Comparison of ENCODE assay signal across 36 mouse cellular contexts in genomic region chr8:122359111-122359775, GRCm38 (mm10). TPM values are rescaled to one million over a fixed set of nuclear protein-coding genes. Genes with fewer than 3 reads are reported as not detected.
DNase-seq lines count a peak whose midpoint lies in the region; ATAC-seq and TF ChIP-seq lines count a peak whose summit lies in the region.
"Had no signal": no experiment of that assay in that cellular context is flagged by ENCODE, and none has a peak within 500 bp of the region (broad histone marks: within the 10 kb centered on the region; RNA-seq: fewer than 3 reads in every experiment).

No protein-coding gene starts in this region.

- H3K4me1 ChIP-seq in midbrain, embryonic 11.5 days (ENCODE audit: control insufficient read depth, insufficient read depth, low read length), result no peaks in the 10 kb centered on the region
- no peaks in the 10 kb centered on the region for H3K4me1 ChIP-seq in midbrain, embryonic 13.5 days (replicated peaks)
- H3K4me1 ChIP-seq: forebrain, embryonic 13.5 days had no signal

- H3K4me3 ChIP-seq in midbrain, embryonic 11.5 days (ENCODE audit: low read depth, low read length), result no peak overlapping the region
- no peak overlapping the region for H3K4me3 ChIP-seq in midbrain, embryonic 13.5 days (replicated peaks)
- no peak overlapping the region for H3K4me3 ChIP-seq in myocyte
- H3K4me3 ChIP-seq: embryonic facial prominence, embryonic 10.5 days; embryonic facial prominence, embryonic 15.5 days; forebrain, embryonic 13.5 days; hindbrain, embryonic 10.5 days; limb, embryonic 13.5 days; megakaryocyte, embryonic 14.5 days had no signal

- no peak overlapping the region for H3ac ChIP-seq in myocyte (ENCODE audit: control insufficient read depth, insufficient read length)

- H3K9me3 ChIP-seq in midbrain, embryonic 11.5 days (ENCODE audit: control insufficient read depth, low read length), result no peaks in the 10 kb centered on the region
- no peaks in the 10 kb centered on the region for H3K9me3 ChIP-seq in midbrain, embryonic 13.5 days
- H3K9me3 ChIP-seq: embryonic facial prominence, embryonic 10.5 days; embryonic facial prominence, embryonic 15.5 days; forebrain, embryonic 13.5 days; hindbrain, embryonic 10.5 days; limb, embryonic 13.5 days had no signal

- H3K27ac ChIP-seq in midbrain, embryonic 11.5 days (ENCODE audit: low read depth, low read length), result no peak overlapping the region
- H3K27ac ChIP-seq in midbrain, embryonic 13.5 days, result no peak overlapping the region
- H3K27ac ChIP-seq: embryonic facial prominence, embryonic 10.5 days; embryonic facial prominence, embryonic 15.5 days; forebrain, embryonic 13.5 days; hindbrain, embryonic 10.5 days; limb, embryonic 13.5 days had no signal

- H3K36me3 ChIP-seq in midbrain, embryonic 11.5 days (ENCODE audit: control insufficient read depth, insufficient read depth, low read length), result no peaks in the 10 kb centered on the region
- H3K36me3 ChIP-seq in midbrain, embryonic 13.5 days, result no peaks in the 10 kb centered on the region
- H3K36me3 ChIP-seq in myocyte (ENCODE audit: control insufficient read depth, insufficient read depth), result no peaks in the 10 kb centered on the region
- H3K36me3 ChIP-seq: embryonic facial prominence, embryonic 10.5 days; embryonic facial prominence, embryonic 15.5 days; hindbrain, embryonic 10.5 days; limb, embryonic 13.5 days had no signal

- 81% methylated on average over 15 of the region's 15 CpGs for WGBS in midbrain, embryonic 11.5 days
- 76% methylated on average over 15 of the region's 15 CpGs for WGBS in midbrain, embryonic 13.5 days

- no peaks in the 10 kb centered on the region for H3K27me3 ChIP-seq in midbrain, embryonic 11.5 days (ENCODE audit: control insufficient read depth, insufficient read depth, low read length)
- H3K27me3 ChIP-seq in midbrain, embryonic 13.5 days, result peaks cover 20% of the 10 kb centered on the region; the same call in 1 of the 2 replicates
- no peaks in the 10 kb centered on the region for H3K27me3 ChIP-seq in myocyte (ENCODE audit: control insufficient read depth, insufficient read depth, insufficient read length)
- H3K27me3 ChIP-seq: embryonic facial prominence, embryonic 15.5 days had no signal

- peak; percentile 67 for DNase-seq in midbrain, embryonic 11.5 days (ENCODE audit: low spot score, missing footprints)
- DNase-seq in NIH3T3 (ENCODE audit: low read depth), result peak; percentile 82
- DNase-seq in lung, adult 18-20 months, result no peak
- DNase-seq in kidney, adult 11 months, result no peak
- no peak for DNase-seq in frontal cortex, postnatal 14 days (ENCODE audit: low spot score in 2 of 2)
- DNase-seq: adrenal gland, postnatal 25 days; B cell, adult 2 months; cerebellum, adult 2 months; cerebellum, postnatal 14 days; gastrocnemius, postnatal 14 days; heart, postnatal 14 days; kidney, adult 9 months; kidney, postnatal 14 days; lung, postnatal 4 days; midbrain, embryonic 14.5 days; right cerebral cortex, adult 18-20 months; spleen, adult 18-20 months; thymus, adult 18-20 months; thymus, postnatal 4 days had no signal

- H3K4me2 ChIP-seq in midbrain, embryonic 11.5 days, result no peak overlapping the region
- H3K4me2 ChIP-seq in midbrain, embryonic 13.5 days (replicated peaks), result no peak overlapping the region
- H3K4me2 ChIP-seq in myocyte (ENCODE audit: low read depth), result peak overlapping the region; percentile 27
- H3K4me2 ChIP-seq: embryonic facial prominence, embryonic 15.5 days; forebrain, embryonic 13.5 days; limb, embryonic 13.5 days; liver, embryonic 11.5 days had no signal

- ATAC-seq in midbrain, embryonic 11.5 days (ENCODE audit: low FRiP score), result no peak
- no peak for ATAC-seq in midbrain, embryonic 13.5 days
- ATAC-seq: activated CD4-positive, CD25-positive, alpha-beta regulatory T cell, adult 4 months; forebrain, embryonic 13.5 days; hindbrain, embryonic 16.5 days; intestine, embryonic 16.5 days; lung, postnatal 0 days had no signal

- no peak for TF ChIP-seq POLR2A in myocyte (IDR thresholded peaks at IDR 0.05; ENCODE audit: insufficient read length, low read depth)

- no peak overlapping the region for H3K9ac ChIP-seq in midbrain, embryonic 11.5 days (ENCODE audit: low read length)
- no peak overlapping the region for H3K9ac ChIP-seq in midbrain, embryonic 13.5 days (replicated peaks)
- H3K9ac ChIP-seq: embryonic facial prominence, embryonic 15.5 days; forebrain, embryonic 13.5 days; limb, embryonic 13.5 days had no signal

- H3K79me2 ChIP-seq in myocyte (ENCODE audit: control insufficient read depth, insufficient read depth), result no peaks in the 10 kb centered on the region

TF ChIP-seq in myocyte, 11 proteins besides CTCF, POLR2A, EP300 and RAD21:
- peak; percentile 48 for TF ChIP-seq USF1 (IDR thresholded peaks at IDR 0.05; ENCODE audit: low read depth)
- no peak for TF ChIP-seq REST (IDR thresholded peaks at IDR 0.05; ENCODE audit: insufficient read depth, insufficient read length)
- no peak for TF ChIP-seq MYOD1 (IDR thresholded peaks at IDR 0.05; ENCODE audit: control insufficient read depth in 1 of 3, insufficient read length in 2 of 3, low read depth in 2 of 3)
TF ChIP-seq in myocyte: peak in this region for 1.

RNA-seq across cellular contexts. Expression of gene Trhr2, which starts 1.3 kb away (rescaled TPM):
- not detected in 2 replicates for polyA plus RNA-seq in midbrain, embryonic 11.5 days (2014; fragmentation: Nextera tagmentation; extraction: Ambion mirVana)
- not detected in 2 replicates for polyA plus RNA-seq in midbrain, embryonic 13.5 days (2015; fragmentation: Nextera tagmentation; extraction: Ambion mirVana)
- polyA plus RNA-seq in myocyte (2012; fragmentation: generic; extraction: Trizol), result not detected
- polyA plus RNA-seq: activated CD4-positive, CD25-positive, alpha-beta regulatory T cell, adult 4 months; embryonic facial prominence, embryonic 10.5 days; forebrain, embryonic 13.5 days; heart, embryonic 14.5 days; hindbrain, embryonic 10.5 days; intestine, embryonic 16.5 days; liver, embryonic 11.5 days; liver, embryonic 16.5 days; lung, postnatal 0 days; midbrain, embryonic 14.5 days; neural tube, embryonic 11.5 days; stomach, embryonic 16.5 days had no signal

RNA-seq across cellular contexts. Expression of gene Zc3h18, which starts 17.2 kb away (rescaled TPM):
- 42.0 and 43.7 TPM in 2 replicates for polyA plus RNA-seq in midbrain, embryonic 11.5 days (2014; fragmentation: Nextera tagmentation; extraction: Ambion mirVana)
- polyA plus RNA-seq in midbrain, embryonic 13.5 days (2015; fragmentation: Nextera tagmentation; extraction: Ambion mirVana), result 40.0 and 44.9 TPM in 2 replicates
- 28.8 TPM for polyA plus RNA-seq in myocyte (2012; fragmentation: generic; extraction: Trizol)

Comparison
In these comparisons a context has a peak if more than half of its experiments do, and no peak if none do; other contexts are left out.
1. DNase-seq: peak in midbrain, embryonic 11.5 days (single experiment) and NIH3T3 (single experiment); none in lung, adult 18-20 months (0 of 2), kidney, adult 11 months (single experiment) and frontal cortex, postnatal 14 days (0 of 2).